Mouse (Mus musculus) right cerebral cortex, postnatal 14 days (tissue): ENCODE measurements around the gene Uvrag.

ENCODE experiments used
- DNase-seq: peaks from one replicate; pipeline ENCODE4 v3.0.0; 2022

The Uvrag gene

DNA sequence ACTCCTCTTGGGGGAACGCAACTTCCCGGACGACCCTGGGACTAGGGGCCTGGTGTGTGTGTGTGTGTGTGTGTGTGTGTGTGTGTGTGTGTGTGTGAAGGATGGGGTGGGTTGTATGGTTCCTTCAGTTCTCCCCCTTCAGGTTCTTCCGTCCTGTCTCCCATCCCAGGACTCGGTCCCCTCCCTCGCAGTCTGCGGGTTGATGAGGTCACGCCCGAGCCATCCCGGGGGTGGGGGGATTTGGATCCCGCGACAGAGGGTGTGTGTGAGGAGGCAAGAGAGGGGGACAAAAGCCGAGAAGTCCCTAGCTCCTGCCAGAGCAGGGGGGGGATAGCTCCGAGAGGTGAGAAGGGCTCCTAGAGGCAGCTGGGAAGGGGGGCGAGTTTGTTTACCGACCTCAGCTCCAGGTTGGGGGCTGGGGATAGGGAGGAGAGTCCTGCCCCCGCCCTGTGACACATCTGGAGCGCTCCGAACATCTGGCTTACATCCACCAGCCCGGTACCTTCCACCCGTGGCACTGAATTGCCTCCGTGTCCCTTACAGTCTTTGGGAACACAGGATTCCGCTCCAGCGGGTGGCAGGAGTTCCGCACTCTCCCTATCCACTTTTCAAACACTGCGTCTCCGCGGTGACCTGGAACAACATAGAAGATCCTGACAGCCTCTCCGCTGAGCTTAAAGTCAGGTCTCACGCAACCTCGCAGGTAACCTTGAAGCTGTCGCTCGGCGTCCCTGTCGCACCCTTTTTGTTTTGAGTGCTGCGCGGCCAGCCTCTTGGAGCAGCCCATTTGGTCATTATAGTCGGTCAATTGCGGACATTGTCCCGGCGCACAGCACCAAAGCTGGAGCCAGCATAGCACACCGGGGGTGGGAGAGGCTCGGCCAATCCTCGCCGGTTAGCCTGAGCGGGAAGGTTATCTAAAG is 305.2 kb downstream of the Uvrag start:
- no peak for DNase-seq
